Mouse (Mus musculus): ENCODE measurements around the gene Adk. TPM values are rescaled to one million over a fixed set of nuclear protein-coding genes. Genes with fewer than 3 reads are reported as not detected.

Gene Adk
- polyA plus RNA-seq (2017; shearing (Covaris generic)) = 118 TPM

GRCm38 (mm10) chr14:21052112-21052780, at the start of gene Adk, which contains the start of gene Ap3m1:
Adk (plus strand) TSS chr14:21052574.
Ap3m1 (minus strand) TSS chr14:21052508.

GRCm38 (mm10) chr14:21481231-21481630, 428.9 kb downstream of the Adk start, which contains the start of gene Kat6b:
Kat6b (plus strand) TSS chr14:21481434.

Other genes with a start within 250 kb of the Adk start
- gene Plau, start 215.9 kb upstream of the Adk start, polyA plus RNA-seq (2017; shearing (Covaris generic)) = not detected
- gene Vcl, start 123.2 kb upstream of the Adk start, polyA plus RNA-seq (2017; shearing (Covaris generic)) = 2.2 TPM
- gene Ap3m1, start 66 bp upstream of the Adk start, polyA plus RNA-seq (2017; shearing (Covaris generic)) = 78.2 TPM